Mouse (Mus musculus) kidney, adult 18-20 months (tissue): ENCODE data around the gene Kif1bp.
A peak's percentile ranks its signal among the peaks of the same experiment; 100 is the strongest.
"Not testable (repeated sequence)": the region's sequence is repeated elsewhere in the genome, so short reads cannot be mapped to it uniquely, and the experiment has no call there.

Experiments used
- DNase-seq: peaks from one replicate; pipeline ENCODE4 v3.0.0; 2021

The Kif1bp gene

GRCm38 (mm10) chr10:62578338-62579100 lies at the start of gene Kif1bp:
Gene Kif1bp, minus strand, starts transcription at chr10:62578457.
- peak; percentile 96 for DNase-seq

DNA sequence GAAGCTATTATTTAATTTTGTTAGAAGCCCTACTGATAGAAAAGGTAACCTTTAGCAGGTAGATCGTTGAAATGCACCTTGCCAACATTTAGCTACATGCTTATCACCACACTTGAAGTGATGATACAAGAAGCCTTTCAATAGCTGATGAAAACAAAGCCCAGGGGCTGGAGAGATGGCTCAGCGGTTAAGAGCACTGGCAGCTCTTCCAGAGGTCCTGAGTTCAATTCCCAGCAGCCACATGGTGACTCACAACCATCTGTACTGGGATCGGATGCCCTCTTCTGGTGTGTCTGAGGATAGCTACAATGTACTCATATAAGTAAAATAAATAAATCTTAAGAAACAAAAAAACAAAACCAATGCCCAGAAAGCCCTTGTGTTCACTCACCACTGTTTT lies 25.9 kb upstream of the Kif1bp start:
- DNase-seq = no peak

DNA sequence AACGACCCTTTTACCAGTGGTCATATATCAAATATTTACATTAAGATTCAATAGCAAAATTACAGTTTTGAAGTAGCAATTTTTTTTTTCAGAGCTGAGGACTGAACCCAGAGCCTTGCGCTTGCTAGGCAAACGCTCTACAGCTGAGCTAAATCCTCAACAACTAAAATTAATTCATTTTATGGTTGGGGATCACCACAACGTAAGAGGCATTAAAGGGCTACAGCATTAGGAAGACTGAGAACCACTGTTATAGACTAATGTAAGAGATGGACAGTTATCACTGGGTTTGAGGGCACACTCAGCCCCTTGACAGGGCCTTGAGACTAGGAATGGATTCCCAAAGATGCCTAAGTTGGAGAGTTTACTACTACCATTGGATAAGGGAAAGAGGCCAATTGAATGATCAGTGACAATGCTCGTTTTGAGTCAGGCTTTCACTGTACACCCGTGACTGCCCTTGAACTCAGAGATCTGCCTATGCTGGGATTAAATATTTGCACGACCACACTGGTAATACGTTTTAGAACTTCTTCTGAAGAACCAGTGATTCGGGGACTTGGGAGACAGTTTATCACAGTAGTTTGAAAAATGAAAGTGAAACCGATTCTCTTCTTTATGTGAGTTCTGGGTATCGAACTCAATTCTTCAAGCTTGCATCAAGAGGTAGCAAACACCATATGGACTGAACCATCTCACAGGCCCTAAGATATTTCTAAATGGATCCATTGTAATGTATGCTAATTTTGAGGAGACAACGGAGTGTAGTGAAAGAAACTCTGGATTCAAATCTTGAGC lies 25.2 kb upstream of the Kif1bp start:
- DNase-seq = no peak

DNA sequence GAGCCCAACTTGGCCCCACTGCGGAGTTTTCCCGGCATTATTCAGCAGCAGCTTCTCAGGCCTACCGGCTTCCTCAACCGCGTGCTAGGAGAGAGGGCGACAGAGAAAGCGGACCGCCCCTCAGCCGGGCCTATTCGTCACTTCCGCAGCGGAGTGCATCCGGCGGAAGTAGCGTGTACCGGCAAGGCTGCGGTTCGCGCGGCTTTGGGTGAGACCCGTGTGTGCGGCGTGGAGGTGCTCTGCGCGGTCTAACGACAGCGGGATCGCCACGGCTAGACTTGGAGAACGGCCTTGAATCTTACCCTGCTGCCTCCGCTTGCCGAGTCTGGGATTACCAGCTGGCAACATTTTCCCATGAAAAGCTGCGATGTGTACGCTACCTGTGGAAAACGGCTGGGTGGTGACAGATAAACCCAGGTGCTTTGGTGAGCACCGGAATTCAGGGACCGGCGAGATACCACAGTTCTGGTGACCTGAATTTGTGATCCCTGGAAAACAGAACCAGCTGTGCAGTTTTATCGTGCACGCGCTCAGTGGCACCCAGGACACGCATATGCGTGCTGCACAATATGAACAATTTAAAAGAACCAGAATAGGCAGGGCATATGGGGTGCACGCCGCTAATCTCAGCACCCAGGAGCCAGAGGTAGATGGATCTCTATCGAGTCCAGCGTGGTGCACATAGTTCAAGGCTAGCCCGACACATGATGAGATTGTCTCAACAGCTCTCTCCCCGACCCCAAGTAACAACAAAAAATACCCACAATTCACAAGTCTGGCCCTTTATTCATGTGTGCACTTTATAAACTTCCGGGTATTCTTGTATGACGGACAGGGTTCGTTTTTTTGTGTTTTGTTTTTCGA lies 24.2 kb upstream of the Kif1bp start, which contains the start of gene Ddx21:
Ddx21 (minus strand) TSS at position 105 of the 864 bp plus-strand sequence.
- DNase-seq = peak; percentile 90

- DNase-seq = no peak
These were observed 23.5 kb upstream of the Kif1bp start for GRCm38 (mm10) chr10:62601833-62602176.

- DNase-seq = no peak
These were observed 23.0 kb upstream of the Kif1bp start for GRCm38 (mm10) chr10:62601053-62601791.

DNA sequence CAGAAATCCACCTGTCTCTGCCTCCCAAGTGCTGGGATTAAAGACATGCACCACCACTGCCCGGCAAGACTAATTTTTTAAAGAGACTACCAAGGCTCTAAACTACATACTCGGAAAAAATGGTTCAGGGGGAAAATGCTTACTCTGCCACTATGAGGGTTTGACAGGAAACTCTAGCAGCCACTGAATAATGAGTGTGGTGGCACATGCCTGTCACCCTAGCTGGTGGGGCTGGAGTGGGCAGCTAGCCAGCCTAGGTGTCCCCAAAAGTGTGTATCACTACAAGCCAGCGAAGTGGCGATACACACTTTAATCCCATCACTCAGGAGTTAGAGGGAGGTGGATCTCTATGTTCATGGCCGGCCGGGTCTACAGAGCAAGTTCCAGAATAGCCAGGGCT lies 21.8 kb upstream of the Kif1bp start:
- no peak for DNase-seq

GRCm38 (mm10) chr10:62599311-62599710 lies 21.1 kb upstream of the Kif1bp start:
- not testable (repeated sequence) for DNase-seq

DNA sequence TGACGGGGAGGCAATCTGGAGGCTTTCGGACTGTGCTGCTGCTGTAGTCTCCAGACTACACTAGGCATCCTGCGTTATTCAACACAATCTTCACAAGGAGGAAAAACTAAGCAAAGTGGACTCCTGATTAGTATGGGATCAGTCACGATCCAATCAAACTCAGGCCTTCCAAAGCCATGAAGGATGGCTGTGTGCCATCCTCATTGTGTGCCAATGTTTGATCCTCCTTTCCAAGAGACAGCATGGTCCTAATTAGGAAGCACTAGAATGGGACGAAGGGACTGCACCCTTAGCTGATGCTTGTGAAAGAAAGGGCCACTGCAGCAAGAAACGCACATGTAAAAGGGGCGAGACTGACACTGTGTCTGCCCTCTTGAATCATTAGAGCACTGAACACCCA lies 14.2 kb upstream of the Kif1bp start:
- no peak for DNase-seq

GRCm38 (mm10) chr10:62590200-62590599 lies 11.9 kb upstream of the Kif1bp start:
- DNase-seq = peak; percentile 87

DNA sequence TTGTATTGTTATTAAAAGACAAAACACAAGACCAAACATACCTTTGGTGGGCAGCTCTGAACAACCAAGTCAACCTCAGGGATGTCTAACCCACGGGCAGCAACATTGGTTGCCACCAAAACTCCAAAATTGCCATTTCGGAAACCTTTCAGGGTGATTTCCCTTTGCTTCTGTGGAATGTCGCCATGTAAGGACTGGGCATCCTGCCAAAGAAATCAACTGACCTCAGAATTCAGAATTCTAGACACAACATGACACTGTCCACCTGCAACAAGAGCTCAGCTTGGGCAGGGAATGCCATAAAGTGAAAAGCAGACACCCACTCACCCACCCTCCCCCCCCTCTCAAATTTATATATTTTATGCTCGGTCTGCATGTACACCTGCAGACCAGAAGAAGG lies 10.4 kb upstream of the Kif1bp start:
- DNase-seq = peak; percentile 37

- no peak for DNase-seq
These were observed 5.0 kb upstream of the Kif1bp start for GRCm38 (mm10) chr10:62583245-62583644.

GRCm38 (mm10) chr10:62582701-62583100 lies 4.4 kb upstream of the Kif1bp start:
- no peak for DNase-seq

DNA sequence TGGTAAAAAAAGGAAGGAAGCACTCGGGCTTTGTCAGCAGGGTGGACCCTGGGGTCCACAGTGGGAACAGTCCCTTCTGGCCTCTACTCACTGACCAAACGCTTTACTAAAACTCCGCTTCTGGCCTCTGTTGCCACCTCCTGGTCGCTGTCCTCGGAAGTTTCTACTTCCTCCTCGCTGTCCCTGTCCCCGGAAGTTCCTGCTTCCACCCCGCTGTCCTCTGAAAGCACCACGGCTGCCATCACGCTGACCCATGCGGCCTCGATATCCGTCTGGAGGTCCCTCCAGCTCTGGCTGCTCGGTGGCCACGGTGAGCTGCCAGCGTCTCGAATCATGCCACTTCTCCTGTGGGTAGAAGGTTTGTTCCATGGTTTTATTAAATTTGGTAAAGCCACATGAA lies 4.0 kb upstream of the Kif1bp start:
- no peak for DNase-seq

DNA sequence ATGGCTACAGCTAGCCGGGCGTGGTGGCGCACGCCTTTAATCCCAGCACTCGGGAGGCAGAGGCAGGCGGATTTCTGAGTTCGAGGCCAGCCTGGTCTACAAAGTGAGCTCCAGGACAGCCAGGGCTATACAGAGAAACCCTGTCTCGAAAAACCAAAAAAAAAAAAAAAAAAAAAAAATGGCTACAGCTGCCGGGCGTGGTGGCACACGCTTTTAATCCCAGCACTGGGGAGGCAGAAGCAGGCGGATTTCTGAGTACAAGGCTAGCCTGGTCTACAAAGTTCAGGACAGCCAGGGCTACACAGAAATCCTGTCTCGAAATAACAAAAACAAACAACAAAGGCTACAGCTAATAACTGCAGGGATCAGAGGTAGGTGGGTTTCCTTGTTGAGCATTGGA lies 872 bp upstream of the Kif1bp start:
- DNase-seq = not testable (repeated sequence)

- DNase-seq = no peak
These were observed 452 bp downstream of the Kif1bp start for GRCm38 (mm10) chr10:62577673-62578337.

- DNase-seq = no peak
These were observed 3.3 kb downstream of the Kif1bp start for GRCm38 (mm10) chr10:62575001-62575400.

- no peak for DNase-seq
These were observed 8.0 kb downstream of the Kif1bp start for GRCm38 (mm10) chr10:62570126-62570871.

DNA sequence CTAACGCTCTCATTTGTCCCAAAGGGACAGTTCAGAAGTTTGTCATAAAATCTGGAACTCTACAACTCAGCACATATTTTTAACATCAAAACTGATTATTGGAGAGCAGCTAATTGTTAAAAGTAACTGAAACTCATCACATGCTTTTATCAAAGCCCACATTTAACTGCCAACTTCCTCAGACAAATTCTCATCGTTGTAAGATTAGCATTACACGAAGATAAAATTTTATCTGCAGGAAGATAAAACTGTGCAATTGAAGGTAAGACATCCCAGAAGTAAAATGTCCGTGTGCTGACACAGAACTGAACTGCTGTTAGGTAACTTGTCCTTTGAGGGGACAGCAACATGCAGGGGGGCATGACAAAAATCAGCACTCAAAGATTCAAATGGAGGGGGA lies 9.4 kb downstream of the Kif1bp start:
- no peak for DNase-seq

- DNase-seq = no peak
These were observed 20.5 kb downstream of the Kif1bp start for GRCm38 (mm10) chr10:62557736-62558135.

DNA sequence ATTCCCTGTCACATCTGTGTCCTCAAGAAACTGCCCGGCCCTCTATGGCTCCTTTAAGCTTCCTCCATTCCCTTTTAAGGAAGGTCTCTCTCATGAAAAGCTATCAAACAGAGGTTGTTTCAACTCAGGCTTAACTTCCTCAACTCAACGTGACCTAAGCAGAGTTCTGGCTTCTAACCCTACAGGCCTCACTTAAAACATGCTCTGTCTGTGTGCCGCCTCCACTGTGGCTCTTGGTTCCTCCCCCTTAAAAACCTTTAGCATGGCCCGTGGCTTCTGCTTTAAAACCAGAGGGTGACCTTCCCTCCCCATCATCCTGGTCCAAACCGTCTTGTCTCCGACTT lies 21.7 kb downstream of the Kif1bp start:
- DNase-seq = no peak
